Mouse (Mus musculus): Measurements from ENCODE around the gene Lce1c. TPM values are rescaled to one million over a fixed set of nuclear protein-coding genes. Genes with fewer than 3 reads are reported as not detected.

Gene Lce1c
- polyA plus RNA-seq (2012; rRNA removed; ENCODE audit: low replicate concordance): 1.2 and 5.9 TPM in 2 replicates

DNA sequence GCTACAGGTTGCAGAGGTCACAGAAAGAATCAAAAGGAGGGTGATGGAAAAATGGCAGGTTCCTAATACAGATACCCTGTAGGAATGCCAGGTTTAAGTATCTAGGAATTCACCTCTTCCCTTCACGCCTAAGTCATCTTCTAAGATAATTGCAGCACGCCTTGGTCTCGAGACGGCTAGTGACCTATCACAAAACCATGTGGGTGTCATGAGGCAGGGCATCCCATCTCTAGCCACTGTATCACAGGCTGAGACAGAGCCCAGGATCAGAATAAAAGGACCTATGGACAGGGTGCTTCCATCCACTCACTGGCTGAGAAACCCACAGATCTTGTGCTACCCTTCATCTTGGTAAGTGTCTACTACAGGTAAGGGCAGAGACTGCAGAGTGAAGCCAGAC, at the start of gene Lce1c:
Gene Lce1c (plus strand): TSS at position 301 of the 400 bp plus-strand sequence.

GRCm38 (mm10) chr3:92648207-92648606, 30.8 kb upstream of the Lce1c start, which contains the start of gene Lce1a1:
TSS of gene Lce1a1 (minus strand) at chr3:92648307.

GRCm38 (mm10) chr3:92656826-92657225, 22.2 kb upstream of the Lce1c start, which contains the start of gene Lce1b:
TSS of gene Lce1b (minus strand) at chr3:92656926.

GRCm38 (mm10) chr3:92670215-92670614, 8.8 kb upstream of the Lce1c start, which contains the start of gene Lce1a2:
TSS of gene Lce1a2 (minus strand) at chr3:92670315.

GRCm38 (mm10) chr3:92687110-92687509, 8.1 kb downstream of the Lce1c start, which contains the start of gene Lce1d:
TSS of gene Lce1d (minus strand) at chr3:92687210.

DNA sequence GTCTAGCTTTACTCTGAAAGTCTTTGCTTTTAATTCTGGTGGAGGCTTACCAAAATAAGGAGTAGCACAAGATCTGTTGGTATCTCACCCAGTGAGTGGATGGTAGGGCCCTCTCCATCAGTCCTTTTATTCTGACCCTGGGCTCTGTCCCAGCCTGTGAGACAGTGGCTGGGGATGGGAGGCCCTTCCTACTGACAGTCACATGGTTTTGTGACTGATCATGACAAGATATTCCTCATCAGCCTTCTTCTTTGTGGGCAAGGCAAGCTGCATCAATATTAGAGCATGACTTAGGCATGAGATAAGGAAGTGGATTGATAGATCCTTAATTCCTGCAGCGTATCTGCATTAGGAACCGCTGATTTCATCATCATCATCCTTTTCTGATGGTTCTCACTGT, 29.9 kb downstream of the Lce1c start, which contains the start of gene Lce1e:
Gene Lce1e (minus strand): TSS at position 101 of the 400 bp plus-strand sequence.

DNA sequence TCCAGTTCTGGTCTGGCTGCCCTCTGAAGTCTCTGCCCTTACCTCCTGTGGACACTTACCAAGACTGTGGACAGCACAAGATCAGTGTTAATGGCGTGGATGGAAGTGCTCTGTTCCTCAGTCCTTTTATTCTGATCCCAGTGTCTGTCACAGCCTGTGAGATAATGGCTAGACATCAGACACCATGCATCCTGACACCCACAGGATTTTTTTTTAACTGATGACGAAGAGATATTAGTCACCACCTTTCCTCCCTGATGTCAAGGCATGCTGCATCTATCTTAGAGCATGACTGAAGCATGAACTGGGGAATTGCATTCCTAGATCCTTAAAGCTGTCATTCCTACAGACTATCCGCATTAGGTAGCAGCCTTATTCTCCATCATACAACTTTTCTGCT, 41.2 kb downstream of the Lce1c start, which contains the start of gene Lce1f:
Gene Lce1f (minus strand): TSS at position 101 of the 400 bp plus-strand sequence.

Other genes with a start within 250 kb of the Lce1c start
- 13.6 and 17.5 TPM in 2 replicates for gene Gm9774, start 249.8 kb upstream of the Lce1c start, polyA plus RNA-seq (2012; rRNA removed; ENCODE audit: low replicate concordance)
- not detected in 2 replicates for gene Sprr2k, start 246.7 kb upstream of the Lce1c start, polyA plus RNA-seq (2012; rRNA removed; ENCODE audit: low replicate concordance)
- gene Sprr1b, start 240.5 kb upstream of the Lce1c start, polyA plus RNA-seq (2012; rRNA removed; ENCODE audit: low replicate concordance): not detected in 2 replicates
- gene Sprr3, start 220.5 kb upstream of the Lce1c start, polyA plus RNA-seq (2012; rRNA removed; ENCODE audit: low replicate concordance): not detected in 2 replicates
- 24.1 and 25.4 TPM in 2 replicates for gene Sprr1a, start 193.4 kb upstream of the Lce1c start, polyA plus RNA-seq (2012; rRNA removed; ENCODE audit: low replicate concordance)
- not detected in 2 replicates for gene Sprr4, start 178.8 kb upstream of the Lce1c start, polyA plus RNA-seq (2012; rRNA removed; ENCODE audit: low replicate concordance)
- 5.7 TPM in 1 of 2 replicates, not detected in the other for gene 2310046K23Rik, start 144.7 kb upstream of the Lce1c start, polyA plus RNA-seq (2012; rRNA removed; ENCODE audit: low replicate concordance)
- gene Ivl, start 105.5 kb upstream of the Lce1c start, polyA plus RNA-seq (2012; rRNA removed; ENCODE audit: low replicate concordance): 1.4 TPM in 1 of 2 replicates, not detected in the other
- gene Smcp, start 90.2 kb upstream of the Lce1c start, polyA plus RNA-seq (2012; rRNA removed; ENCODE audit: low replicate concordance): 0.24 TPM in 1 of 2 replicates, not detected in the other
- gene 2210017I01Rik, start 71.8 kb upstream of the Lce1c start, polyA plus RNA-seq (2012; rRNA removed; ENCODE audit: low replicate concordance): 0.20 TPM in 1 of 2 replicates, not detected in the other
- 0.66 and 1.3 TPM in 2 replicates for gene Lce6a, start 57.6 kb upstream of the Lce1c start, polyA plus RNA-seq (2012; rRNA removed; ENCODE audit: low replicate concordance)
- 0.86 and 4.6 TPM in 2 replicates for gene Lce1a1, start 30.9 kb upstream of the Lce1c start, polyA plus RNA-seq (2012; rRNA removed; ENCODE audit: low replicate concordance)
- gene Lce1b, start 22.3 kb upstream of the Lce1c start, polyA plus RNA-seq (2012; rRNA removed; ENCODE audit: low replicate concordance): 1.4 and 8.5 TPM in 2 replicates
- gene Lce1a2, start 8.9 kb upstream of the Lce1c start, polyA plus RNA-seq (2012; rRNA removed; ENCODE audit: low replicate concordance): 0.92 and 8.4 TPM in 2 replicates
- gene Lce1d, start 8.0 kb downstream of the Lce1c start, polyA plus RNA-seq (2012; rRNA removed; ENCODE audit: low replicate concordance): 0.31 and 3.0 TPM in 2 replicates
- 0.93 TPM in 1 of 2 replicates, not detected in the other for gene Lce1e, start 29.8 kb downstream of the Lce1c start, polyA plus RNA-seq (2012; rRNA removed; ENCODE audit: low replicate concordance)
- 0.91 TPM in 1 of 2 replicates, not detected in the other for gene Lce1f, start 41.1 kb downstream of the Lce1c start, polyA plus RNA-seq (2012; rRNA removed; ENCODE audit: low replicate concordance)
- not detected in 2 replicates for gene Gm38119, start 59.8 kb downstream of the Lce1c start, polyA plus RNA-seq (2012; rRNA removed; ENCODE audit: low replicate concordance)
- not detected in 2 replicates for gene Lce1g, start 73.1 kb downstream of the Lce1c start, polyA plus RNA-seq (2012; rRNA removed; ENCODE audit: low replicate concordance)
- 0.22 and 0.56 TPM in 2 replicates for gene Lce1h, start 85.8 kb downstream of the Lce1c start, polyA plus RNA-seq (2012; rRNA removed; ENCODE audit: low replicate concordance)
- gene Lce1i, start 99.7 kb downstream of the Lce1c start, polyA plus RNA-seq (2012; rRNA removed; ENCODE audit: low replicate concordance): 1.3 TPM in 1 of 2 replicates, not detected in the other
- 0.95 TPM in 1 of 2 replicates, not detected in the other for gene Lce1j, start 111.3 kb downstream of the Lce1c start, polyA plus RNA-seq (2012; rRNA removed; ENCODE audit: low replicate concordance)
- 0.76 TPM in 1 of 2 replicates, not detected in the other for gene Lce1k, start 128.6 kb downstream of the Lce1c start, polyA plus RNA-seq (2012; rRNA removed; ENCODE audit: low replicate concordance)
- 0.30 and 3.9 TPM in 2 replicates for gene Kprp, start 148.0 kb downstream of the Lce1c start, polyA plus RNA-seq (2012; rRNA removed; ENCODE audit: low replicate concordance)
- gene Lce1l, start 172.0 kb downstream of the Lce1c start, polyA plus RNA-seq (2012; rRNA removed; ENCODE audit: low replicate concordance): 5.9 TPM in 1 of 2 replicates, not detected in the other
- gene 2310050C09Rik, start 191.0 kb downstream of the Lce1c start, polyA plus RNA-seq (2012; rRNA removed; ENCODE audit: low replicate concordance): 0.25 and 9.0 TPM in 2 replicates
- gene Lce3a, start 247.0 kb downstream of the Lce1c start, polyA plus RNA-seq (2012; rRNA removed; ENCODE audit: low replicate concordance): not detected in 2 replicates

All from mammary gland, adult 2 months (tissue).